Mouse (Mus musculus) testis, postnatal 10 days (tissue): ENCODE measurements around the gene Fam120a.
A peak's percentile ranks its signal among the peaks of the same experiment; 100 is the strongest.

Source experiments
- DNase-seq: peaks from one replicate; pipeline ENCODE4 v3.0.0; 2021; ENCODE audit warnings: low spot score

Fam120a gene

DNA sequence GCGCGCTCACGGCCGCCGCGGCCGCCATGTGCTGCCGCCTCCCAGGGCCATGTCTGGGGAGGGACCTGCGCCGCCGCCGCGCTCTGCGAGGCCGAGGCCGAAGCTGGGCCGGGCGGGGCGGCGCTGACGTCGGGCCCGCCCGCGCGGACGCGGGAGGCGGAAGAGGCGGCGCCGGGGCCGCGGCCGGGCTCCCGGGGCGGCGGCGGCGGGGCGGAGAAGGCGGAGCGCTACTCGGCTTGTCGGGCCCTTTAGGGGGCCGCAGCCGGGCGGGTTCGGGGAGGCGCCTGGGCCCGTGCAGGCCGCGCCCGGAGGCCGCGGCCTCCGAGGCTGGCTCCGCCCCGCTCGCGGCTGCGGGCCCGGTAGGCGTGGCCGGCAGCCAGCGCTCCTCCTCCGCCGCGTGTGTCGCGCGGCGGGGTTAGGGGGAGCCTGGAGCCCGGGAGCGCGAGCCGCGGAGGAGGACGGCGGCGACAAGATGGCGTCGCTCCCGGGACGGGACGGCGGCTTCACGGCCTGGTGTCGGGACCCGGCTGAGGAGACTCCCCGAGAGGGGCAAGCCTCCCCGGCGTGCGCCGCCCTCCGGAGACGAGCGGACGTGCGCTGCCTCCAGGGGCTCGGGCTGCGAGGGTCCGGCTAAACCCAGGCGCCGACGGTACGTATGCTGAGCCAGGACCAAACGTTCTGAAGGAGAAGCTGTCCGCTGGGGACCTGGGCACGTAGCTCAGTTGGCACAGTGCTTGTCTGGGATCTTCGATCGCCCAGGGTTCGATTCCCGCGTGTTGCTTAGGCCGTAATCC is at the start of gene Fam120a:
Gene Fam120a, minus strand, starts transcription at position 62 of the 794 bp plus-strand sequence.
- DNase-seq = peak; percentile 86

DNA sequence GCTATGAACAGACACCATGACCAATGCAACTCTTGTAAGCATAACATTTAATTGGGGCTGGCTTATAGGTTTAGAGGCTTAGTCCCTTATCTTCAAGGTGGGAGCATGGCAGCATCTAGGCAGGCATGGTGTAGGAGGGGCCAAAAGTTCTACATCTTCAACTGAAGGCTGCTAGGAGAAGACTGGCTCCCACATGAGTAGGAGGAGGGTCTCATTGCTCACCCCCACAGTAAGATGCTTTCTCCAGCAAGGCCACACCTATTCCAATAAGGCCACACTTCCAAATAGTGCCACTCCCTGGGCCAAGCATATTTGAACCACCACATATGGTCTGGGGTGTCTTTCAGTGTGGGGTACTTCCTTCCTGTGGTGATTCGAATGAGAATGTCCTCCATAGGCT is 49.6 kb upstream of the Fam120a start:
- DNase-seq = no peak

DNA sequence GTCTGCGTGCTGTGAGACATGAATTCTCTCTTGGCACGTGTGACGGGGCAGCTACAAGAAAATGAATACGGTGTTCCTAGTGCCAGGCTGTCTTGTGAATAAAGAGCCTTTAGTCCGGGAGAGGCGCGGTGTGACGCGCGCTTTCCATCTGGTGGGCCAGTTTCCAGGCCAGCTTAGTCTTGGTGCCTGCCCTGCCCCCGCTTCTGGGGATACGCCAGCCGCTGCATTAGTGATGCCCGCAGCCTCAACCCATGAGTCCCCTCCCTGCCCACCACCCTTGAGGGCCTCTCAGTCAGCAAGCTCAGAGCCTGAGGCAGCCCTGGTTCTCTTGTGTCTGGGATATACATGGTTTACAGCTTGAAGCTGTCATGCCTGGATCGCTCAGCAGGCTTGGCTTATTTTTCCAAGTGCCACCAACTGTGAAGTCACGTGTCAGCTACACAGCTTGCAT is 48.5 kb upstream of the Fam120a start:
- peak; percentile 73 for DNase-seq

GRCm38 (mm10) chr13:49015366-49016306 is 47.8 kb upstream of the Fam120a start:
- peak; percentile 58 for DNase-seq

DNA sequence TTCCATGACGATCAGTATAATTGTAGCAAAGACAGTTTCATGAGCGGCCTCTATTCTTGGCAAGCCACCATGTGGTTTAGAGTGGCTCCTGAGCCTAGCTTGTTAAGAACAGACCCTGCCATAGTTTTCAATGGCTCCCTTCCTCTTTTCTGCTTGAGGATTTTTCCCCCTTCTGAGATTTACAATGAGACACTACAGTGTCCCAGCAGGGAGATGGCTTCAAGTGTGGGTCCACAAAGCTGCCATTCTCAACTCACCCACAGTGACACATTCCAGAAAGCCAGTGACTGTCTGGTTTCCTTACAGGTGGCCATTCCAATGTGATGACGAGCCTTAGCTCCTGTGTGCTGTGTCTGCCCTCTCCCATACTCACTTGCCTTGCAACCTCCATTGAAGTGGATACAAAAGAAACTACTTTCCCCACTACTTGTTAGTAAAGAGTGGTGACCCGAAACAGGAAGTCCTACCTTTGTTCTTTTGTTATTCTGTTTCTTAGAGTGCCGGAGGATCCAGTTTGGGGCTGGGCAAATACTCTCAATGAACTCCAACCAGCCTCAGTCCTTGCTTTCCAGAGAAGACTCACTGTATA is 45.5 kb upstream of the Fam120a start:
- no peak for DNase-seq

GRCm38 (mm10) chr13:49001691-49002090 is 33.9 kb upstream of the Fam120a start:
- peak; percentile 56 for DNase-seq

DNA sequence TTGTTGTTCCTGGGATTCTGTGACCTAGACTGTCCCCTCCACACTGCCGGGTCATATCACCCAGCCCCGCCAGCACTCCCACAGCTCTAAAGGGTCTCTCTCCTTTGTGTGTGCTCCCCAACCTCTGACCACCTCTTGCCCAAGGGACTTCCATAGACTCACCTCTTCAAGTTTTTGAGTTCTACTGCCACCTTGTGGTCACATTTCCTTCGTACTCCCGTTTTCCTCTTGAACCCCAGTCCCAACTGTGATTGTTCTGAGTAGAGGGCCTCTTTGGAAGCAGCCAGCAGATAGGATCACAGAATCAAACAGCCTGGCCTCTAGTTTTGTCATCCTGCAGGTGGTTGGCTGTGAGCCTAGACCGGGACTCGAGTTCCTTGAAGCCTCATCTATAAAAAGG is 30.8 kb upstream of the Fam120a start:
- DNase-seq = peak; percentile 72

DNA sequence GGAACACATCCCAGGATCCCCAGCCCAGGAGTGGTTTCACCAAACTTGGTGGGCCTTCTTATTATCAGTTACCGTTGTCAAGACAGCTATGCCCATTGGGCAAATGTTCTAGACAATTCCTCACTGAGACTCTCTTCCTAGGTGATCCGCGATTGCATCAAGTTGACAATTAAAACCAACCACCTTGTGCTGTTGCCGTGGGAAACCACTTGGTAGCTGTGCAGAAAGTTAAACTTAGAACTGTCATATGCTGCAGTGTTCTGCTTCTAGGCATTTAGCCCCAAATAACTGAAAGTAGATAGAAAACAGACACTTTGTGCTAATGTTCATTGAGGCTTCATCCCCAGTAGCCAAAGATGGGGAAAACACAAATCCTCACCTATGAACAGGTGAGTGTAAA is 28.9 kb upstream of the Fam120a start:
- no peak for DNase-seq

GRCm38 (mm10) chr13:48994903-48995302 is 27.1 kb upstream of the Fam120a start:
- DNase-seq = no peak

- no peak for DNase-seq
Observed at GRCm38 (mm10) chr13:48992914-48993313, 25.1 kb upstream of the Fam120a start.

GRCm38 (mm10) chr13:48990138-48990537 is 22.3 kb upstream of the Fam120a start:
- no peak for DNase-seq

DNA sequence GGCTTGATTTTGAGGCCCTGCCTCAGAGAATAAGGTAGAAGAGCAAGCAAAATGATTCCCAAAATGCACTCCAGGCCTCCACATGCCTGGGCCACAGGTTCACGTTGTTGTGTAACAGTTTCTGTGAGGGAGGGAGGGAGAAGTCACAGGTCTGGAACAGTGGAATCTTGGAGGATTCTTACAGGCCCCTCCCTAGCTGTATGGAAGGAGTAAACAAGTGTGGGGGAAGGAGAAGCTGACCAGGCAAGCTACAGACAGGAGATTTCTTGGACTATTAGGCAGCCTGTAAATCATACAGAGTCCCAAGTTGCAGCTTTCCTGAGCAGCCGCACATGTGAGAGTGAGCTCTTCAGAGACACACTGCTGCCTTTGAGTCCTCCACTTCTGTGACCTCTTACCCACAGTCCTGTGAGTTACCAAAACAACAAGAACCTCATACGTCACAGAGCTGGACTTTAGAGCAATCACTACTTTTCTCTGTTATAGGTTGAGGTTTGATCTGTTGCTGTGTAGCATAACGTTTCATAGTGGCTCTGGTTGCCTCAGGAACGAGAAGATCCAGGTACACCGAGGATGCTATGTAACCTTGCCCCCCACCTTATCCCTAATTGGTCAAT is 14.8 kb upstream of the Fam120a start:
- DNase-seq = no peak

- no peak for DNase-seq
Observed at GRCm38 (mm10) chr13:48979069-48979468, 11.3 kb upstream of the Fam120a start.

- DNase-seq = no peak
Observed at GRCm38 (mm10) chr13:48977858-48978257, 10.0 kb upstream of the Fam120a start.

GRCm38 (mm10) chr13:48974699-48975098 is 6.9 kb upstream of the Fam120a start:
- DNase-seq = no peak

GRCm38 (mm10) chr13:48974266-48974665 is 6.4 kb upstream of the Fam120a start:
- DNase-seq = no peak

DNA sequence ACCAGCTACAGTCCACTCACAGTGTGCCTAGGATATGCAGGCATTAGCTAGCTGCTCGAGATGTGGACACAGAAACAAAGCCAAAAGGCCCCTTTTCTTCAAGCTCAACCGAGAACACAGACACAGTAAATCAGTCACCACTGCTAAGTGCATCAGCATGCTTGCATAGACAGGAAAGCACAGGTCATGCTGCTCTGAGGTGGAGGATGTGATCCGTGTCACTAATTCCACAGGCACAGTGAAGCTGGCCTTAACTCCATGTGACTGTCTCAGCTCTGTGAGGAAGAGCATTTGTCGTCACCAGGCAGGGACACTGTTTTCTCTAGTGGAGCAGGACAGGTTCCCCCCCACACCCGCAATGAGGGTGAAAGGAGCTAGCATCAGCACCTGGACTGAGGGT is 5.4 kb upstream of the Fam120a start:
- no peak for DNase-seq

GRCm38 (mm10) chr13:48971033-48971432 is 3.2 kb upstream of the Fam120a start:
- no peak for DNase-seq

- no peak for DNase-seq
Observed at GRCm38 (mm10) chr13:48970566-48970965, 2.7 kb upstream of the Fam120a start.

DNA sequence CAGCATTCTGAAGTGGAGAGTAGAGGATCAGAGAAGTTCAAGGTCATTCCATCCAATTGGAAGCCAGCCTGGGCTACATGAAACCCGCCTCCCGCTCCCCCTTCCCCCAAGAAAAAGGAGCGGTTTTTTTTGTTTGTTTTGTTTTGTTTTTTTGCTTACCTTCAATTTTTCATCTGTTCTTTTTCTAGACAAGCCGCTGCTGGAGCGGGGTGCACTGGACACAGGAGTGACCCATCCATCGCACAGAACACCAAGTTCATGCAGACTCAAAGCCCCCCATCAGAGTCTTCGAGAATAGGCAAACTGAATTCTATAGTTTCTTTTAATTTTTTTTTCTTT is 902 bp upstream of the Fam120a start:
- no peak for DNase-seq

DNA sequence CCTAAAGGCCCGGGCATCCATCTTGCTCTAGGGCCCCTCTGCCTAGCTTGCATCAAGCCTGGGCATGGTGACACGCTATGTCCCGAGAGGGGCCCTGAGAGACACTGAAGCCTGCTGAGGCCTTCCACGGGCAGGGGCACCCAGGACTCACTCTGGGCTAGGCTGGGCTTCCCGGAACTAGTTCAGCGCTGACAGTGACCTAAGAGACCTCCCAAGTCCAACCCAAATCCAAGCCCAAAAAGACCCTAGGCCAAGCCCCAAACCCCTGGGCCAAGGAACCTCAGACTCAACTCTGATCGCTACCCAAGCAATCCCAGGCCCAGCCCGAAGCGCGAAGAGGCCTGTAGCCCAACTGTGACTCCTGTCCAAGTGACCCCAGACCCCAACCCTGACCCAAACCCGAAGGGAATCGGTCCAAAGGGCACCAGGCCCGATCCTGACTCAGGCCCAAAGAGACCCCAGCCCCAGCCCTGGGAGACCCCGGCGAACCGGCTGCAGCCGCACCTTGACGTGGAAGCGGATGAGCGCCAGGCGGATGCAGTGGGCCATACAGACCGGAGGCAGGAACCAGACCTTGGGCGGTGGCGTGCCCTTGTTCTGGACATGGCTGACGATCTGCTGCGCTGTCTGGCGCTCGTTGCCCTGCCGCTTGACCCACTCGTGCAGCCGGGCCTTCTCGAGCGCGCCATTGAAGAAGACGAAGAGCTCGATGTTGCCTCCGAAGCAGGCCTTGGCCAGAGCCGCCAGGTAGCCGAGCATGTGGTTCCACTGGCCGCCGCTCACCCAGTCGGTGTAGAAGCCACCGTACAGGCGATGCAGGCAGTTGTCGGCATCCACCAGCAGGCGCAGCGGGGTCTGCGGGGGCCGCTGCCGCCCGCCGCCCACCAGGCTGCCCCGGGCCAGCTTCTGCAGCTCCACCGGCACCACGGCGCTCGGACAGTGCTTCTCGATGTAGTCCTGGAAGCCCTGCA is 681 bp downstream of the Fam120a start:
- peak; percentile 71 for DNase-seq
